Mouse (Mus musculus) liver, postnatal 0 days (tissue): ENCODE results near the gene Hspa1a.

Experiments used
- CTCF ChIP-seq: sonication (generic); IDR thresholded peaks from 2 replicates; pipeline ENCODE4 v1.5.1; 2016; ENCODE audit warnings: antibody characterized with exemption, low read depth
- EP300 ChIP-seq: IDR thresholded peaks from 2 replicates; pipeline ENCODE4 v1.6.1; 2016; ENCODE audit warnings: antibody characterized with exemption, low read depth, mild to moderate bottlenecking

DNA sequence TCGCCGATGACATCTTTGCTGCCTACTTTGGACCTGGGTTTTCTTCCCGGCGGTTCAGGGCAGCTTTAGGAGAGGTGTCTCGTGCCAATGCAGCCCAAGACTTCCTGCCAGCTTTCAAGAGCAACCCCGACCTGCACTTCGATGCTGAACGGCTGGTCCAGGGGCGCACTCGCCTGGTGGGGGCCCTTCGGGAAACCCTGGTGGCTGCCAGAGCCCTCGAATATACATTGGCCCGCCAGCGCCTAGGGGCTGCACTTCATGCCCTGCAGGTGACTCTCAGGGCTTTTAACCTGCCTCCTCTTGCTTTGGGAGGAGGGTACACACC, 45.7 kb upstream of the Hspa1a start:
- no peak for TF ChIP-seq CTCF
- TF ChIP-seq EP300: no peak
